Mouse (Mus musculus) left cerebral cortex, adult 8-10 months (tissue): ENCODE measurements at regions not wholly inside any gene's neighbourhood (a gene's known extent, or its start where the extent isn't known, plus 50 kb on each side); places are given as distances from the start of the nearest gene placed in this dataset.

Experiments
- DNase-seq, 2 experiments: peaks; one replicate each; pipeline ENCODE4 v3.0.0; 2022; ENCODE audit warnings: low spot score in 2 of 2

DNA sequence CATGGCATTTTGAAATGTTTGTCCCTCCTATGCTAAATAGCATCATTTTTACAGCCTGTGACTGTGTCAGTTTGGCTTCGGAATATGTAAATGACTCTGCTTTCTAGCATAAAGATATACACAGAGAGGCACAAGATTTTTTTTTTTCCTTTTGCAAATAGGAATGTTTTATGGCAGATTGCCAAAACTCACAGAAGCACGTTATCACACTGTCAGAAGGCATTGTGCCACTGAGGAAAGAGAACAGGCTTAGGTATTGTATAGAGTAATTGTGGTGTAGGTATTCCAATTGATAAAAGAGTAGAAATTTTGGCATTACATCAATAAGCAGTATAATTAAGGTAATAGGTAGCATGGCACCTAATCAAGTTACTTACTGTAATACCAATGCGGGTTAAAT lies 988.5 kb upstream of the Tenm2 start:
- DNase-seq, result no peak

DNA sequence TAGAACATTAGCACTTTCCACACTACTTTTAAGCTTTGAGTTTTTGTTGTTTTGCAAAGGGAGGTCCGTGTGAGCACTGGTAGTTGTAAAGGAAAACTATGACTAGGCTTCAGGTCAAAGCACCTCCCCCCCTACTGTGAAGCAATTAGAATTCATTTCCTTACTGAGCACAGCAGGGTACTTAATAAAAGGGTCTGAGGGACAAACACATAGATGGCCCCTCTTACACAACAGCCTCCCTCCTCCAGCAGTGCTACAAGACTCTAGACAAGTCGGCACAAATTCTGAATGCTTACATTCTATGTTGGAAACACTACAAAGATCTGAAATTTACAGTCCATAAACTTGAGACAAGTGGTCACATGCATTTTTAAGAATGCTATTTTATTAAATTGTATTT lies 967.6 kb upstream of the Tenm2 start:
- DNase-seq, result no peak

DNA sequence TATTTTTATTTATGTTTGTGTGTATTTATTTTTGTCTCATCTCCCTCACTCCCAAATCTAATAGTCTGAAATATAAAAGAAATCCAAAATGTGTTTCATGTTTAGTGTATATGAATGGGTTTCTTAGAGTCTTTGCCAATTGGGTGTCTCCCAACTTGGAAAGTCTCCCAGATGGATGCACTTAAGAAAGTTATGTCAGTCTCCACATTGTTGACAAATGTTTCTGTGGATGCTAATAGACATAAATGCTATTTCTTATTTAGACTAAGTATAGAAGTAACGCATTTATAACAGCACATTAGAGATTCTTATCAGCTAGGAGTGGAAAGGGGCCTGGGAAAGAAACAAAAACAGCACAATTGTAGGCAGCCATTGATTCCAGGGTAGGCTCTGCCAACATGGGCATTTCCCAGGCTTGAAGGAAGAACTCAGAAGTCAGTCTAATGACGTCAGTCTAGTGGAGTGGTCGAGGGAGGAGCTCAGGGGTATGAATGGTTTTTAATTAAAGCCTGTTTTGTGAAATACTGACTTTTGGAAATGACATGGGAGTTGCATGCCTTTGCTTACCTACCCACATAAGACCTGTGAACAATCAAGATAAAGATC lies 965.5 kb upstream of the Tenm2 start:
- no peak for DNase-seq

DNA sequence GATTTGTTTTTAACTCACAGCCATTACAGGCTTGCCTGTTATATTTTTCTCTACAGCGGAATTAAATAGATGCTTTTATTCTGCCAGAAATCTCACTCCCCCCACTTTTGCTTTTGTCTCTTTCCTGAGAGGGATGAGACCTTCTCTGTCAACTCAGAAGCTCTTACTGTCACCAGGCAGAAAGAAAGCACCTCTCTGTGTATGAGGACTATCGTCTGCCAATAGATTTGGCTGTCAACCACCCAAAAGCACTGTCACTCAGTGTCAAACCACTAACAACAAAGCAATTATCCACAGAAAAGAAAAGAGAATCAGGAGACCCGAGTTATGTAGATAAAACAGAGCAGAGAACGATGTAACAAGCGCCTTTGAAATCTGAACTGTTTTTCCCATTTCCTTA lies 958.0 kb upstream of the Tenm2 start:
- peak in 1 of 2 experiments; percentile 33 for DNase-seq

DNA sequence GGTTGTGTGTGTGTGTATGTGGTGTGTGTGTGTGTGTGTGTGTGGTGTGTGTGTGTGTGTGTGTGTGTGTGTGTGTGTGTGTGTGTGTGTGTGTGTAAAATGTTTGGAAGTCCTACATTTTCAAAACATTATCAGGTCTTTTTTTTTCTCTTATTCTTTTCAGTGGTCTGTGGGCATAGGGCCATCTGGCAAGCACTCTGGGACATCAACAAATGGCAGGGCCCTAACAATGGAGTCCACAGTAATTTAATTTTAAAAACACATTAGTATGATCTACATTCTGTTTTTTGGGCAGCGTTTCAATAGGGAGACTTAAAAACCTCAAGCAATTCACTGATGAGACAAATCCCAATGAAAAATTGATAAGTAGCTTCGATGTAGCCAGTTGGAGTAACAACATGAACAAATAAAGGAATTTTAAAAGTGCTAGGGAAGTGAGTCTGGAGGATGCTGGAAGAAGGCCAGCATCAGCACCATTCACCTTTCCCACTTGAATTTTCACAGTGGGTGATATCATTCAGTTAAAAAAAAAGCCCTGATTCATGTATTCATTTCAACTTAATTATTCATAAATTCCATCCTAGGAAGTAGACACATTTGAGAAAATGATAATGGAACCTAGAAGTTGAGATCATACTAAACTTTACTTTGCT lies 956.3 kb upstream of the Tenm2 start:
- no peak for DNase-seq

DNA sequence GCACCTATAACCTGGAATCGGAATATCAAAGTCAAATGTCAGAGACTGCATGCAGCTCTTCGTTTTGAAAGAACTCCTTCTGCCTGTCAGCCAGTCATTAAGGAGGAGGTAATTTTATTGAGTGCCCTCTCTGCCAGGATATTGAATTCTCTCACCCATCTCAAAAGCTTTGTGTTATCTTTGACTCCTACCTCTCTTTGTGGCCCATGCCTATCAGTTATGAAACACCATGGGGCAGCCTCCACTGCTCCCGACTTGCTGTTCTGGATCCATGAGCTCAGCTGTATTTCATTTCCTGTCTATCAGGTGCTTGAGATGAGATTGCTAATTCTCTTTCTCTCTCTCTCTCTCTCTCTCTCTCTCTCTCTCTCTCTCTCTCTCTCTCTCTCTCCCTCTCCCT lies 955.7 kb upstream of the Tenm2 start:
- DNase-seq, result no peak

DNA sequence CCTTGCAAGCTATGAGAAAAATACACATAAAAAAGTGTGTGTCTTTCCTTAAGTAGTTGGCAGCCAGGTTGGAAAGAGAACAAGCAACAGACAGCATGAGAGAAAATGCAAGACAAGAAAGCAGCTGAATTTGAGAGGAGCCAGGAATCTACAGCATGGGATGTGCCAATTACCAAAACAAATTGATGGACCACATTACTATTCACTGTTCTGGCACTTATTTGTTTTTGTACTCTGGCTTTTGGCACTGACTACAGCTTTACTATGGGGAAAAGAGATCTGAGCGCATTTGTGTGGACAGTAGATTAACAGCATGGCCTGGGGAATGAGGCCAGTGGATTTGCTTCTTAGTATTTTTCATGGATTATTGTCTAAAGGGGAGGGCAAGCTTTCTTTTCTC lies 935.0 kb upstream of the Tenm2 start:
- DNase-seq, result no peak

DNA sequence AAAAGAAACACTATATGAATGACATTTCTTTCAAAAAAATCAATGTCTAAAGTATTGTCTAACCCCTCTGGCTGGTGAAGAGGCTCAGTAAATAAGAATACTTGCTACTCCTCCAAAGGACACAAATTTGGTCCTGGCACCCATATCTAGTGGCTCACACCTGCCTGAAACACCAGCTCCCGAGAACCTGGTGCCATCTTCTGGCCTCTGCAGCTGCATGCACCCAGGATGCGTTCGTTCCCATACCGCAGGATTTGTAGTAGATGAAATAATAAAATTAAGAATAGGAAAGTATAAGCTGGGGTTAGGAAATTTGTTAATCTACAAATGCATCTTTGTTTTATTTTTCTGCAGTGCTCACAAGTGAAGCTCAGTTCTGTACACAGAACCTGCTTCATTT lies 922.5 kb upstream of the Tenm2 start:
- DNase-seq, result no peak

DNA sequence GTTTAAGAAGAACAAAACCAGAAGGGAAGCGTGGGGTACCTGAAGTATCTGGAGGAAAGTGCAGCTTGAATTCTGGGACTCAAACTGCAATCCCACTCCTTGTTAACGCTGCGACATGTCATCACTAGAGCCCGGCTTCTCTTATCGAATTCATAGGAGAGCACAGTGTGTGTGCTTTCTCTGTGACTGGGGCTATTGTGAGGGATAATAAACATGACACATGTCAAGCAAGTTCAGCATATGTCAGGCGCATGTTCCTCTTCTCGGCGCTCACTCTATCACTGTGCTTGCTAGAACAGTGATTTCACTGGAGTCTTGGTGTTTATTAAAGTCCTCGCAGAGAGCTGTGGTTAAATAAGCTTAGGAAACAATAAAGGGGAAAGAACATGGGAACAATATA lies 921.2 kb upstream of the Tenm2 start:
- no peak for DNase-seq

DNA sequence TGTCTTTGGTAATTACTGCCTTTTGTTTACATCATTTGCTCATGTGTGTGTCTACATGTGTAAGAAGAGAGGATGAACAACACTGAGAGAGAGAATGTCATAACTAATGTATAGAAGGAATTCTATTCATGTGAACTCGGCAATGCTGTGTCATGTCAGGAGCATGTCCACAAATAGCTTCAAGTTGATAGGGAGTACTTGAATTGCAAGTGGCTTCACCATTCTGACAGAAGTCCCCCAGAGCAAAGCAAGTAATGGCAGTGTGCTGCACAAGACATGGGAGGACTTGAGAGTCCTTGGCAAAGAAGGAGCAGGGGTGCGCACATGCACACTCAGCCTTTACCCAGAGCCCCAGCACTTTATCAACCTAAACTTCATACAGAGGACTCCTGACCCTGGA lies 919.9 kb upstream of the Tenm2 start:
- no peak for DNase-seq

DNA sequence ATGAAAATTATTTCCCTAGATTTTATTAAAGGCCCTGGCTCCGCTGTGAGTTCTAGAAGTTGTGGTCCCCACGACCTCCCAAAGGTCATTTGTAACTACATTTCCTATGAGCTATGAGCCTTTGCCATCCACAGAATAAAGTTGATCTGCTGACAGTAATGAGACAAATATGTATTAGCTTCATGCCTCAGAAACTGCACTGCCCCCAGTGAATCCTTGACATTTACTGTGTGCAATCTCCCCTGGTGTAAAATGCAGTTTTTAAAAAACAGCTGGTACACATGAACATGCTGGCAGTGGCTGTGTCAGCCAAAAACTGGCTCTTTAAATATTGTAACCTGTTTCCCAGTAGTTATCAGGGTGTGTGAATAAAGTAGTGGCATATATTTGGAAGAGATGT lies 907.7 kb upstream of the Tenm2 start:
- no peak for DNase-seq

DNA sequence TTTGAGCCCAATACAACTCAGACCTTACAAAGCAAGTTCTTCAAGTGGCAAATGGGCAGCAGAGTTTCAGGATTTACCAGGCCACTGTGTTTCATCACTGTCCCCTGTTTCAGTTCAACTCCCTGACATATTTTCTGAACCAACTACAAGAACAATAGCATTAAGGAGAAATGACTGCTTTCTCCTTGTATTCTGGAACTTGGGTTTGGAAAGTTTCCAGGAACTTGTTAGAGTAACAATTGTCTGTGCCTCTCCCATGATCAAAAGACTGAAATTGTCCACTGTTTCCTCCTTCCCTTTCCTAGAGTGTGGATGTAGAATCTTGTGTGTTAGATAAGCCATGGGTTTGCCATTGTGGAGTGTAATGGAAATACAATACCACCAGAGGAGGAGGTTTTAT lies 893.1 kb upstream of the Tenm2 start:
- no peak for DNase-seq

DNA sequence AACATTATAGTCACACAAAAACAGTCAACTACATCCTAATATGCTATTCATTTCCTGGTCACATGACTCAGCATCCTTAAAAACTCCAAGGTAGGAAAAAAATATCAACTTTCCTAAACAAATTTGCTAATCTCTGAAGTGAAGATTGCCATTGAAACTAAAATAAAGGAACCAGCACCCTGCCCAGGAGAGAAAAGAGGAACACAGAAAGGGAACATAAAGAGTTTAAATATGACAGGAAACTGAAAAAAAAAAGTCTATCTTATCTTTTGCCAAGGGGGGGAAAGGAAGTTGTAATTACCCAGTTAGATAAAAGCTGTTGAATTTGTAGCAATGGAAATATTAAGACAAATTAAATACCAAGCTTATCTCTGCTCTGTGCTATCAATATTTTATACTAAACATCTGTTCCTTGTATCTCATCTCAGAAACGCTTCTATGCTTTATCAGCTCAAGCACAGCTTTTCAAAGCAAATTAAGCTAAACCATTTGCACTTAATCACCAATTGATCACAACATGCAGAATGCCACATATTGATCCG lies 888.1 kb upstream of the Tenm2 start:
- DNase-seq, result no peak

DNA sequence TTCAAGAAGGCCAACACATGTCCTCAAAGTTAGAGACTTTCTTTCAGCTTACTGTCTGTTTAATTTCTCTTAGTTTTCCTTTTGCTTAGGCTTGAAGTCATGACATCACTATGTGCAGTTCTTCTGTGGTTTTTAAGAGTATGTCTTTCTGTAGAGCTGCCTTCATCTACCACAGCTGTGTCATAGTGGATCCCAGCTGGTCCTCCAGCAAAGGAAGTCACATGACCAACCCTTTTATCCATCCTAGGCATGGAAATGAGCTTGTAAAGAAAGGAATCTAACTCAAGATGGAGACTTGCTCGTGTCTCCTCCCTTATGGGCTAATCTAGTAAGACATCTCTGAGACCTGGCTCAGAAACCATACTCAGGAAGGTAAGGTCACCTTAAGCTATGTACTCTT lies 886.7 kb upstream of the Tenm2 start:
- no peak for DNase-seq

DNA sequence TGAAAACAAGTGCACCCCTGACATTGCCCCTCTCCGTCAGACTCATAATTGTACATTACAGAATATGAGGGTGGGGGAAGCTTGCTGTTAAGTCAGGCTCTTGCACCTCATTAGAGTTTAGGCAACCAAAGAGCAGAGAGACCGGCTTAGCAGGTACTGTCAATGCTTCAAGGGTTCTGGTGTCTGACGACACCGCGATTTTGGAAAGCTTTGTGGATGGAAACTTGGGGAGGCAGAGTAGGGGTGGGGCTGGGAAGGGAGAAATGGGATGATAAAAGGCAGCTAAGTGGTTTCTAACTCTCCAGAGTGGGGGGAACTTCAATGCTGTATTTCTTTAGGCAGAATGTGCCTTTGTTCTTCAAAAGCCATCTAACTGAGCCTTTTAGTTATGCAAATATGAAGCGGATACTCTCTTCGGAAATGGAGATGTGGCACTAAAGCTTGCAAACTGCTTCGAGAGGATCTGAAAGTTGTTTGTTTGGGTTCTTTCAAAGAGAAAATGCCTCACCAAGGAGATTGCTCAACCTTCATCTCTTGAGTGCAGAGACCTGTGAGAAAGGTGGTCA lies 885.4 kb upstream of the Tenm2 start:
- DNase-seq, result no peak

DNA sequence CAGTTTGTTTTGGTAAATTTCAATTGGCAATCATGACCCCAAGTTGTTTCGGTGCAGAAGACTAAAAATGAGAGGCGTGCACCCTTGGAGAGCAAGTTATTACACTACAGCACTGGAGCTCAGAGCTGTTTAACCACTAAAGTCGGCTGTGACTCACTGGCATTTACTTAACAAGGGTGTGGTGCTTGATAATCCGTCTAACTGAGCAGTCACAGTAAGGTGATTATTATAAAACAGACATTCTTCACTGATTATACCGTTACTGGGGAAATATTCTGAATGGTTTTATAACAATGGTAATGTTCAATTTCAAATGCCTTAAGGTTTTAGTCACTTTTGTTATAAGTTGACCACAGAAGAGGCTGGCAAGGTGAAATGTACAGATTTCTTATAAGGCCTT lies 882.0 kb upstream of the Tenm2 start:
- no peak for DNase-seq

DNA sequence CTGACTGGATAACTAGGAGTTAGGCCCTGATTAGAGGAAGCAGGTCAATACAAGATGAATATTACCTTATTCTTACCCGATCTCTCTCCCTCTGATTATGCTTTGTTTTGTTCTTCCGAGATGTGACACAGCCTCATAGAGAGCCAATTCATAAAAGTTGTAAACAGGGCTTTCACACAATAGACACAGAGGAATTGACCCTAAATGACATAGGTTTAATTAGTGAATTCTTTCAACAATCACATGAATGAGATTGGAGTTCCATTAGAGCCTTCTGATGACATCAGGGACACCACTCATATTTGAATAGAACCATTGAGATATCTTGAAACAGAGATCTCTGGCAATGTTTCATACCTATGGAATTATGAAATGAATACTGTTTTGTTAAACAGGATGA lies 856.4 kb upstream of the Tenm2 start:
- no peak for DNase-seq

DNA sequence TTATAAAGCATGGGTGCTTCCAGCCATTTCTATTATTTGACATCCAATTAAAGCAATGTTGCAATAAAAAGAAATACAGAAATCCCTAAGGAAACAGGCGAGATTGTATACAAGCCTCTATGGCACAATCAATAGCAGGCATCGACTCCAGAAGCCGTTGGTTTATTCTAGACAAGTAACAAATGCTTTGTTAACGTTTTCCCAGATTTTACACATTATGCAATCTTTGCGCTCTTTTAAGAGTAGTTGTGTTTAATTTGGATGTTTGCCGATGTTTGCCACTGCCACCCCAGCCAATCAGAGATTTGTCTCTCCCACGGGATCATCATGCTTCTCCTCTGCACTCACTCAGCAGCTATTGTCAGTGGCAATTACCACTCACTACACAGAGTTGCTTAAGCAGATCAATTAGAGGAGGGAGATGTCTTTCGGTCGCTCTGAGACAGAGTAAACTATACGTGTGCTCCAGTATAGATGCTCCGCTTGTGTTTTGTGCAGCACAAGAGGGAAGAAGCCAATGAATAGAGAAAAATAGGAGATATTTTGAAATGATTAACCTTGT lies 839.5 kb upstream of the Tenm2 start:
- DNase-seq, result no peak

DNA sequence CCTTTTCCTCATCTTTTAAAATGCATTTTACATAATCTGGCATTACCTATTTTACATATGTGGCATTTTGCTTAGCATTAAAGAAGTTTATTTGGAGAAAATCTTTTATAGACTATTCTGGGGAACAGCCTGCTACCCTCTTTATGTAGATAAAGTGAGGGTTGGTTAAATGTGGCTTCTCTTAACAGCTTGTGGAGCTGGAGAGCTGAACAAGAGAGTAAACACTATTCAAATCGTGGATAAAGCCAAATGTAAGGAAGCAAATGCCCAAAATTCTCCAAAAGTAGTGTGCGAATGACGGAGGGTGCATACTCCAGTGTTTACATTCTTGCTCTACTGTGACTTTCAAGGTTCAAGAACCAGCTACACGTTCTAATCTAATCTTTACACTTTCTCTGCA lies 833.9 kb upstream of the Tenm2 start:
- DNase-seq, result no peak

DNA sequence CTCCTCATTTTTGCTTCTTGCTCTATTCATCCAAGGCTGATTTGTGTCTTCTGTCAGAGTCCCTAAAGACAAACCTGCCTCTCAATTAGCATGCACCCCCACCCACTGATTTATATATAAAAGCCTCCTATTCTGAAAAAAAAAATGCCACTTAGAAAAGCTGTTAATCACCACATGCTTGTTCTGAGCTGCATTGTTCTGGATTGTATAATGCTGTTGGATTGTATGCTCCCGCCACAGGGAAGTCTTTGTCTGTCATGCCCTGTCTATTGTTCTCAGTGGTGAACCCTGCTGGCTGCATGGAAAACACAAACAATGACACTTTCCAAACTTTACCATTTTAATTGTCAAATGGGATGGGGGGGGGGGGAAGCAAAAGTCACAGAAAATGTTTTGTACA lies 831.9 kb upstream of the Tenm2 start:
- peak in 1 of 2 experiments; percentile 23 for DNase-seq

DNA sequence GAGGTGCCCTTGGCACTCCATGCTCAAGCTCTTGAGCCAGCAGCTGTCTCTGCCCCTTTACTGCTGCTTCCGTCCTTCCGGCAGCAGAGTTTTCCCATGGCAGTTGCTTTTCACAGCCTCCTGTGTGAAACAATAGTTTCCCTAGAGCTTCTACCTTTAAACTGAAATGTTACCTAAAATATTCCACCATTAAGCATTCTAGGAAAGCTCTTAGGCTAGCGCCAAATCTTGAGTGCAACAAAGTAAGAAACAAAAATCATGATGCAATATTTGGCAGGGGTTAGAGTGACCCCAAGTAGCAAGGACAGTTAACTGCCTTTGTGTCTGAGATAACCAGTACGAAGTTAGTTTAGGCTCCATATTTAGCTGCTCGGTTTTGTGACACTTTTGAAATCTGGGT lies 830.3 kb upstream of the Tenm2 start:
- DNase-seq, result no peak

DNA sequence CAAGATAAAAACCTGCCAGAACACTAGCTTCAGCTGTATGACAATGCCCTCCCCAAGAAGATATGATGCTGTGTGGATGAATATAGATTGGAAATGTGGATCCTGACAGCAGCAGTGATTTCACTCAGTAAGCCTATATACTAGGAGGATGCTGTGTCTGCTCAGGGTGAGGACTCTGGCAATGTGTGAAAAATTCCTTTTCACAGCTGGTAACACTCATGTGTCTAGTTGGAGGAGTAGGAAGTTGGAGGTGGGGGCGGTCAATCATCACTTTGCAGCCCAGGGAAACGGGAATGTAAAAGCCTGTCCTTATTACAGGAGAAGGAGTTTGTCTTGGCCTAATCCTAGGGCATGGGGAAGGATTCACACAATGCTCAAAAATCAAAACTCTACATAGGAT lies 824.3 kb upstream of the Tenm2 start:
- no peak for DNase-seq

DNA sequence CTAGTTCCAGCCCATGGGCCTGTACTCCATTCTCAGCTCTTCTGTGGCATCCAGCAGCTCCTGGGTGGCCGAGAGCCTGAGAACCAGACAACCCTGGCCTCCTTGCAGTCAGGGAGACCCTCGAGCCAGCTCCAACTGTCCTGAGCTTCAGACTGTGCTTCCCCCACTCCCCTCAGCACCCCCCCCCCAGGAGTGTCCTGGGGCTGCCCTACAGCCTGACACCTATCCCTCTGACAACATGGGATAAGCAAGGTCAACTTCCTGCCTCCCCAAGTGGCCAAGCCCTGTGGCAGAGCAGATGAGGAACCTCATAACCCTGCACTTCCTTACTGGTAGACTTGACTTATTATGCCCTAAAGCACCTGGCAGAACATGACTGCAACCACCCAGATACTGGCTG lies 823.1 kb upstream of the Tenm2 start:
- DNase-seq, result no peak
